Mouse (Mus musculus) neural tube, embryonic 12.5 days (tissue): ENCODE data around the gene Samd4. TPM values are rescaled to one million over a fixed set of nuclear protein-coding genes. Genes with fewer than 3 reads are reported as not detected.

Experiments used
- ATAC-seq: fragments of 200-750 bp; cut with Nextera tagmentation; 2 replicates; pipeline ENCODE4 v1.8.0; 2017; ENCODE audit warnings: low read depth, mild to moderate bottlenecking, moderate TSS enrichment, moderate library complexity; ENCODE audit not compliant: low FRiP score
- H3K27ac ChIP-seq: fragments of 300-500 bp; sonication (generic); 2 replicates; pipeline ENCODE4 v1.5.1; 2016
- H3K27me3 ChIP-seq: fragments of 300-500 bp; sonication (generic); replicated peaks from 2 replicates; pipeline ENCODE4 v1.6.1; 2016; ENCODE audit warnings: mild to moderate bottlenecking
- H3K36me3 ChIP-seq: fragments of 300-500 bp; sonication (generic); 2 replicates; pipeline ENCODE4 v1.6.1; 2016; ENCODE audit warnings: mild to moderate bottlenecking
- H3K4me1 ChIP-seq: fragments of 300-500 bp; sonication (generic); 2 replicates; pipeline ENCODE4 v1.6.1; 2016
- H3K4me2 ChIP-seq: fragments of 300-500 bp; sonication (generic); replicated peaks from 2 replicates; pipeline ENCODE4 v1.6.1; 2016; ENCODE audit warnings: mild to moderate bottlenecking
- H3K4me3 ChIP-seq: fragments of 300-500 bp; sonication (generic); 2 replicates; pipeline ENCODE4 v1.5.1; 2016
- H3K9ac ChIP-seq: fragments of 300-500 bp; sonication (generic); 2 replicates; pipeline ENCODE4 v1.6.1; 2016; ENCODE audit warnings: mild to moderate bottlenecking
- H3K9me3 ChIP-seq: fragments of 300-500 bp; sonication (generic); 2 replicates; pipeline ENCODE4 v1.6.1; 2016; ENCODE audit warnings: mild to moderate bottlenecking
- WGBS: fragments of 180-500 bp; shearing (Covaris S2); methylation state at CpG from one replicate; pipeline ENCODE4 v1.1.7; 2016; 5-methylcytosine and 5-hydroxymethylcytosine counted together
- polyA plus RNA-seq: library from polyadenylated mRNA; unstranded; fragments of >200 nt; fragmentation: Nextera tagmentation; extraction: Ambion mirVana; gene quantifications from 2 replicates; pipeline ENCODE4 v1.2.1, GENCODE M21; 2016

The Samd4 gene
- polyA plus RNA-seq, 1 experiment from 2014 or later = 3.9 TPM

DNA sequence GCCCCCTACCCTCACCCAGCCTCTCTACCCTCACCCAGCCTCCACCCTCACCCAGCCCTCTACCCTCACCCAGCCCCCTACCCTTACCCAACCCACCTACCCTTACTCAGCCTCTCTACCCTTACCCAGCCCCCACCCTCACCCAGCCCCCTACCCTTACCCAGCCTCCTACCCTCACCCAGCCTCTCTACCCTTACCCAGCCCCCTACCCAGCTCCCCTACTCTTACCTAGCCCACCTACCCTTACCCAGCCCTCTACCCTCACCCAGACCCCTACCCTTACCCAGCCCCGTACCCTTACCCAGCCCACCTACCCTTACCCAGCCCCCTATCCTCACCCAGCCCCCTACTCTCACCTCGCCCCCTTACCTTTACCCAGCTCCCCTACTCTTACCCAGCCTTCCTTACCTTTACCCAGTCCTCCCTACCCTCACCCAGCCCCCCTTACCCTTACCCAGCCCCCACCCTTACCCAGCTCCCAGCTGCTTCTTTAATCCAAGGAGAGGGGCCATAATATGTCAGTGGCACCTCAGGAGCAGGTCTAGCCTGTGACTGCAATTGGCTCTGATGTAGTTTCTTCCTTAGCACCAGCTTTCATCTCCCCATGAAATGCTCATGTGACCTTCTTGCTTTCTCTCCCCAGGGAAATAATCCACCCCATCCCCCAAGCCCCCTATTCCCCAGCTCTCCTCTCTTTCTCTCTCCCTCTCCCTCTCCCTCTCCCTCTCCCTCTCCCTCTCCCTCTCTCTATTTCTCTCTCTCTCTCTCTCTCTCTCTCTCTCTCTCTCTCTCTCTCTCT is 81.6 kb downstream of the Samd4 start:
- Histone ChIP-seq H3K36me3 (no peaks in the 10 kb centered on the region), H3K27ac (no peak overlapping the region), H3K9ac (no peak overlapping the region), H3K4me3 (no peak overlapping the region), H3K4me2 (no peak overlapping the region), H3K9me3 (no peaks in the 10 kb centered on the region), H3K27me3 (no peaks in the 10 kb centered on the region), H3K4me1 (no peaks in the 10 kb centered on the region)
- ATAC-seq = 0 out of 2 replicates have a peak, but pooled peaks have one; percentile 29
- 83% methylated on average over 2 of the region's 2 CpGs for WGBS

DNA sequence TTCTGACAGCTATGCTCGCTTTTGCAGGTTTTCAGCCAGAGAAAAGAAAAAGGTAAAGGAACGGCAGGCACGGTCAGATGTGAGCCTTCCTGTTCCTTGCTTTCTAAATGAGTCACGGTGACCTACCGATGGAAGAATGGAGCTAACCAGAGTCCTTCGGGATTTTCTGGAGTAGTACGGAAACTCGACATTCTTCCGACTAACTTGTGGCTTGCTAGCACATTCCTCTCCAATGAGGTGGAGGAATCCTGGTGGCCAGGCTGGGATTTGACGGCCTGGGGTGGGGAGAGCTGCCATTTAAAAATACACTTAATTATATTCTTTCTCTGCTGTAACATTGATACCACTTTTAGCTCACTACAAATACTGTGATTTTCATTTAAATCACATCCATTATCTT is 83.6 kb downstream of the Samd4 start:
- H3K27ac ChIP-seq = no peak overlapping the region
- no peak overlapping the region for H3K4me2 ChIP-seq
- H3K4me3 ChIP-seq = no peak overlapping the region
- no peaks in the 10 kb centered on the region for H3K4me1 ChIP-seq
- WGBS = 82% methylated on average over 10 of the region's 10 CpGs
- no peaks in the 10 kb centered on the region for H3K36me3 ChIP-seq
- ATAC-seq = no peak
- no peaks in the 10 kb centered on the region for H3K27me3 ChIP-seq
- no peak overlapping the region for H3K9ac ChIP-seq
- H3K9me3 ChIP-seq = no peaks in the 10 kb centered on the region

DNA sequence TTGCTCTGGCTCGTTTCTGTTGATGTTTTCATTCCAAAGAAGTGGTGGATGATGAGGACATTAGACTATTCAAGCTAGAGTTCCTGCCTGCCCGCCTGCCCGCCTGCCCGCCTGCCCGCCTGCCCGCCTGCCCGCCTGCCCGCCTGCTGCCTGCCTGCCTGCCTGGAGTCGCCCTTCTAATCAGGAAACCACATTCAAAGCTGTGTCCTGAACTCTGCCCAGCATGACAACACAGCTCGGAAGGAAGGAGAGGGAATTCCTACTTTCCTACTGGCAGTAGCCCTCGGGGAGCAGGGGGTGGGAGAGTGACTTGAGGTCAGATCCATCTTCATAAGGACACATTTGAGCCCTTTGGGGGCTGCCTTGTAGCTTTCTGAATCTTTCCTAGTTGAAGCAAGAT is 85.4 kb downstream of the Samd4 start:
- no peak for ATAC-seq

DNA sequence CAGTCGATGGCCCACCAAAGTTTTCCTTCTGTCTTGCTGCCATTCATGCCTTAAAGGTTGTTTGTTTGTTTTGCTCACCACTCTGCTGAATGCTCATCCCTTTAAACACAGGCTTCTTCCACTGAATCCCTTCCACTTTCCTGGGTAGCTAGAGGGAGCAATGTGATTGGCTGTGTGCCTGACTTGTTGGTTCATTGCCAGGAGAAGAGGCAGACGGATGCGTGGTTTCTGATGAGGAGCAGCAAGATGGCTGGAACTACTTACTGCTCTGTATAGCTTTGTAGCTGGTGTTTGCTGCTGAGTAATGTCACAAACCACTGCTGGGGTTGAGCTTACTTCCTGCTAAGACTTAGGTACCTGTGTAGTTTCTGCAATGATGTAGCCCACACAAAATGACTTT is 88.0 kb downstream of the Samd4 start:
- WGBS = 84% methylated on average over 3 of the region's 3 CpGs

More for the DNA sequence above, 85.4 kb downstream of the Samd4 start:
- Histone ChIP-seq H3K4me2 (no peak overlapping the region), H3K9ac (no peak overlapping the region), H3K27ac (no peak overlapping the region), H3K4me1 (no peaks in the 10 kb centered on the region), H3K4me3 (no peak overlapping the region), H3K36me3 (no peaks in the 10 kb centered on the region), H3K9me3 (no peaks in the 10 kb centered on the region), H3K27me3 (no peaks in the 10 kb centered on the region)
- WGBS = 79% methylated on average over 11 of the region's 11 CpGs

DNA sequence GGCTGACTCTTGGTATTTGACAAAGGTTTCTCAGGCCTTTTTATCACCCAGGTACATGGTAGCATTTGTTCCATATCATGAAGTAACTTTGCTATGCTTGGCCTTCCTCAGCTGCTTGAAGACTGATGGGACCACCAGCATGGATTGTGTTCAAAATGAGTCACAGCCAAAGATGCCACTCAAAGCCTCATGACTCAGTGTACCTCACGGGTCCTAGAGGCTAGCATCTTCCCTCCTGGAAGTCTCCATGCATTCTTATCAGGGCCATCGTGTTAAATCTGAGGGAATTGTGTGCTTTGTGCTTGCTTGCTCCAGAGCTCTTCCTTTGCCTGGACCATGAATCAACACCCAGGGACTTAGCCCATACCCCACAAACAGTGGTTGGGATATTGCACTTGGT is 89.1 kb downstream of the Samd4 start:
- ATAC-seq = no peak
- no peak overlapping the region for H3K27ac ChIP-seq
- H3K4me1 ChIP-seq = no peaks in the 10 kb centered on the region
- no peak overlapping the region for H3K9ac ChIP-seq
- H3K9me3 ChIP-seq = no peaks in the 10 kb centered on the region
- 93% methylated on average over 2 of the region's 2 CpGs for WGBS
- no peak overlapping the region for H3K4me2 ChIP-seq
- no peak overlapping the region for H3K4me3 ChIP-seq
- H3K36me3 ChIP-seq = no peaks in the 10 kb centered on the region
- no peaks in the 10 kb centered on the region for H3K27me3 ChIP-seq

More for the DNA sequence above, 88.0 kb downstream of the Samd4 start:
- Histone ChIP-seq H3K9ac (no peak overlapping the region), H3K9me3 (no peaks in the 10 kb centered on the region), H3K27ac (no peak overlapping the region), H3K4me1 (no peaks in the 10 kb centered on the region), H3K4me3 (no peak overlapping the region), H3K4me2 (no peak overlapping the region), H3K36me3 (no peaks in the 10 kb centered on the region), H3K27me3 (no peaks in the 10 kb centered on the region)
- ATAC-seq = no peak

DNA sequence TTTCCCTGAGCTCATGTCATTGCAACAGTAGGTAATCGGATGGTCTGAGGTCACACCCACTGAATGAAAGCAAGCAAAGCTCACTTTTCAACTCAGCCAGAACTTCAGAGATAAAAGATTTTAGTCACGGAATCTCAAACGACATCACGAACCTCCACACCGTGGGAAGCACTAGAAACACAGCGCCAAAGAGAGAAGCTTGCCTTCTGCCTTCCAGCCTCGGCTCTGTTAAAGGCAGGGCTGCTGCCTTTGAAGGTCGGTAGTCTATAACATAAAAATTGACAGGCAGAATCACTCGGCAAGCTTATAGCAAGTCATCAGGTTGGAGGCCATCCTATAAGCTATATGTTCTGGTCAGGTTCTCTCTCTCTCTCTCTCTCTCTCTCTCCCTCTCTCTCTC is 92.2 kb downstream of the Samd4 start:
- Histone ChIP-seq H3K27ac (no peak overlapping the region), H3K36me3 (no peaks in the 10 kb centered on the region), H3K4me2 (no peak overlapping the region), H3K9ac (no peak overlapping the region), H3K4me3 (no peak overlapping the region), H3K27me3 (no peaks in the 10 kb centered on the region), H3K9me3 (no peaks in the 10 kb centered on the region), H3K4me1 (no peaks in the 10 kb centered on the region)
- ATAC-seq = no peak
- WGBS = 73% methylated on average over 9 of the region's 9 CpGs

DNA sequence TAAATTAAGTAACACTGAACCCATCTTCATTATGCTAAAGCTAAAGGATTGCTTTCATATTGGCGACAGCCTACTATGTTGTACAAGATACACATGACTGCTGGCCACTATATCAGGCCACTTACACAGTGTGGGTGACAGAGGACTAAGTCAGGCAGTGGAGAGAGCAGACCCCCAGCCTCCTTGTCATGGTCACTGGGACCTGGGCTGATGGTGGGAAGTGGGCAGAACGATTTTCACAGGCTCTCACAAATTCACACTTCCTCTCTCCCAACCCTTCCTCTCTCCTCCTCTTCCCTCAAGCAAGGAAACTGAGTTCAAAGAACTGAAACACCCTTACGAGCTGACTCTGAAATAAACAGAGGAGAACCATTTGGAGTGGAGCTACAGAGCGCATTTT is 93.3 kb downstream of the Samd4 start:
- H3K9ac ChIP-seq = no peak overlapping the region
- H3K4me2 ChIP-seq = no peak overlapping the region
- no peak overlapping the region for H3K4me3 ChIP-seq
- no peak overlapping the region for H3K27ac ChIP-seq
- H3K9me3 ChIP-seq = no peaks in the 10 kb centered on the region
- H3K27me3 ChIP-seq = no peaks in the 10 kb centered on the region
- no peaks in the 10 kb centered on the region for H3K36me3 ChIP-seq
- WGBS = 83% methylated on average over 4 of the region's 4 CpGs
- no peaks in the 10 kb centered on the region for H3K4me1 ChIP-seq
- ATAC-seq = no peak

DNA sequence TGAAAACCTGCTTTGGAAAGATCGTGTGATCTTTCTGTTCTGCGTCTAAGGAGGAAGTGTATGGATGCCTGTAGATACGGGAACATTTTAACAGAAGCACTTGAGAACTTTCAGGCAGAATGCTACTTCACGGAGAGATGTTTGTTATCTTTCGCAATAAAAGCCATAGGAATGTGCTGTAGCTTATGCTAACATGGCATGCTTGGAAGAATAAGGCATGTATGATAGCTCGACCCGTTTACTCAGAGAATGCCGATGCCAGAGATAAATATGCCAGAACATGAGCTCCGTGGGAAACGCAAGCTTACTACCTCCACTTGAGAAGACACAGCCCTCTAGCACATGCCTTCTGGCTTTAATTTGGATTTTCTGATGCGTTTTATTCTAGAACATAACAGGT is 94.1 kb downstream of the Samd4 start:
- H3K9me3 ChIP-seq = no peaks in the 10 kb centered on the region
- ATAC-seq = no peak
- H3K4me2 ChIP-seq = no peak overlapping the region
- WGBS = 89% methylated on average over 11 of the region's 11 CpGs
- no peak overlapping the region for H3K9ac ChIP-seq
- no peaks in the 10 kb centered on the region for H3K36me3 ChIP-seq
- H3K27me3 ChIP-seq = no peaks in the 10 kb centered on the region
- H3K4me3 ChIP-seq = no peak overlapping the region
- H3K4me1 ChIP-seq = no peaks in the 10 kb centered on the region
- no peak overlapping the region for H3K27ac ChIP-seq

DNA sequence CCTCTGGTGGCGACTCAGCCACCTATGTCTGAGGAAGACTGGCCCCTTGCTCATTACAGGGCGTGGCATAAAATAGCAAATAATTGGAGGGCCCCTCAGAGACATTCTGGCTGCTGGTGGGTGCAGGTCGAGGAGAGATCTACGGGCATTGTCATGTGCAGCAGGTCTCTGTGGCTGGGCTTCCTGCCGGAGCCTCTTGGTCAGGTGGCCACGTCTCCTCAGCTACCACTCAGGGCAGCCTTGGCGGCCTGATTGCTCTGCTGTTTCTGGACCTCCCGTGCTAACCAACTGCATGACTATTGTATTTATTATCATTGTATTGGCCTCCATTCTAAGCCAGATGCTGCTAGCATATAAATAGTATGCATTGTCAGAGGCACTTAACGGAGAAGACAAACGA is 95.0 kb downstream of the Samd4 start:
- Histone ChIP-seq H3K9ac (no peak overlapping the region), H3K4me1 (no peaks in the 10 kb centered on the region), H3K27ac (no peak overlapping the region), H3K9me3 (no peaks in the 10 kb centered on the region), H3K4me2 (no peak overlapping the region), H3K4me3 (no peak overlapping the region), H3K36me3 (no peaks in the 10 kb centered on the region), H3K27me3 (no peaks in the 10 kb centered on the region)
- 67% methylated on average over 10 of the region's 10 CpGs for WGBS
- ATAC-seq = no peak

DNA sequence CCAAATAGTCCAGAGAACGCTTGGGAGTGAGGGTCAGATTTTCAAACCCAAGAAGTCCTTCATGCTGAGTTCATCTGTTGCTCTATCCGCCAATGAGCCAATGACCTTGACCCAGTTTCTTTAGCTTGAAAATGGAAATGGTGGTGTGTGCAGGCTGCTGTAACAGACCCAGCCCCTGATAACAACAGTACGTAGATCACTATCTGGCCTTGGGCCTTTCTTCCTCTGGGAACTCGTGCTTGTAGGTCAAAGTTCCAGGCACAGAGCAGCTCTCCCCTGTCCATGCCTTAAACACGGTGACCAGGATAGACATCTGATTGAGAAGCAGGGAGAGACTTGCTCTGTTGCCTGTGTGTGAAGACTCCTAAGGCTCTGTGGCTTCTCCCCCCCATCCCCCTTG is 96.5 kb downstream of the Samd4 start:
- no peaks in the 10 kb centered on the region for H3K36me3 ChIP-seq
- ATAC-seq = no peak
- no peak overlapping the region for H3K4me3 ChIP-seq
- no peak overlapping the region for H3K4me2 ChIP-seq
- no peaks in the 10 kb centered on the region for H3K4me1 ChIP-seq
- no peaks in the 10 kb centered on the region for H3K9me3 ChIP-seq
- WGBS = 84% methylated on average over 5 of the region's 5 CpGs
- H3K27ac ChIP-seq = no peak overlapping the region
- H3K27me3 ChIP-seq = no peaks in the 10 kb centered on the region
- no peak overlapping the region for H3K9ac ChIP-seq

DNA sequence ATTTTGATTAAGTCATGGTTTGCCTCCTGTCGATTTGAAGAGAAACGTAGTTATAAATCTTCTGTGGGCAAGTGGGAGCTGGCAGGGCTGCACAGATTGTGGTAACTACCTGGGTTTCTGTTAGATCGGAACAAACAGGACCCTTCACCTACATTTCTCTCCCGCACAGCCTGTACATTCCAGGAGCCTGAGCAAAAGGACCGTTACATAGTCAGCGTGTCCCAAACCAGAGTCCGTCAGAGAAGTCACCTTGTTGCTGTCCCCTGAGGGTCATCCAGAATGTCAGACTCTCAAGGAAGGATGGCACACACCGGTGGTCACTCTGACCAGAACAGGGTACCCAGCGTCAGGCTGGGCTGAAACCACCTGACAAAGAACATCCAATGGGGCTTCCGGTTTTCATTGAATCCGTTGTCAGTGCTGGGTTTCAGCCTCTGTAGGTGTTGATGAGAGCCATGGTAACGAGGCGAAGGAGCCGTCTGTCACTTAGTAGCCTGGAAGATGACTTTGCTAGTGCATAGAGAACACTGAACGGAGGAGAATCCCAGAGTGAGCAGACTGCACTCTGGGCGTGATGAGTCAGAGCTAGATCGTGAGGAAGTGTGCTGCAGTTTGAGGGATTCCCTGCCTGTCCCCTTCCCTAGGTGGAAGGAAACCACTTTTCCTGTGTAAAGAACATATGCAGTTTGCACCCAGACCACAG is 98.2 kb downstream of the Samd4 start:
- Histone ChIP-seq H3K36me3 (no peaks in the 10 kb centered on the region), H3K27ac (no peak overlapping the region), H3K4me2 (no peak overlapping the region), H3K27me3 (no peaks in the 10 kb centered on the region), H3K9me3 (no peaks in the 10 kb centered on the region), H3K4me3 (no peak overlapping the region), H3K4me1 (peaks cover 7% of the 10 kb centered on the region), H3K9ac (no peak overlapping the region)
- no peak for ATAC-seq
- 83% methylated on average over 17 of the region's 17 CpGs for WGBS

DNA sequence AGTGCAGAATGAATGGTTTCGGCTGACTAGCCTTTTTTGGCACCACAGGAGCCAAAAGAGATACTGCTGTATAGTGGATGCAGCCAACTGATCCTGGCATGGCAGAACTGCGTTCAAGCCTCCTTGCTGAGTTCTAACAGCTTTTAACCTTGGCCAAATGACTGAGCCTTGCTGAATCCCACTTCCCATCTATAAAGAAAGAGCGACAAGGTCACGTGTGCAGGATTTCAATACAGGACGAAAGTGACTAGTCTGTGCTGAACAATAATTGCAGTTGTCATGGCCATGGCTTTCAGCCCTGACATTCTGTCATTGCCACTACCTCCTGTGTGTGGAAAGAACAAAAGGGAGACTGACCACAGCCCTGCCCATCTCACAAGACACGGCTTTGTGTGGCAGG is 99.5 kb downstream of the Samd4 start:
- Histone ChIP-seq H3K27me3 (no peaks in the 10 kb centered on the region), H3K9ac (no peak overlapping the region), H3K36me3 (no peaks in the 10 kb centered on the region), H3K4me1 (peaks cover 7% of the 10 kb centered on the region), H3K27ac (no peak overlapping the region), H3K4me2 (no peak overlapping the region), H3K9me3 (no peaks in the 10 kb centered on the region), H3K4me3 (no peak overlapping the region)
- WGBS = 76% methylated on average over 6 of the region's 6 CpGs
- ATAC-seq = no peak
